9 mouse cellular contexts compared by ENCODE assay signal in the genomic region with DNA sequence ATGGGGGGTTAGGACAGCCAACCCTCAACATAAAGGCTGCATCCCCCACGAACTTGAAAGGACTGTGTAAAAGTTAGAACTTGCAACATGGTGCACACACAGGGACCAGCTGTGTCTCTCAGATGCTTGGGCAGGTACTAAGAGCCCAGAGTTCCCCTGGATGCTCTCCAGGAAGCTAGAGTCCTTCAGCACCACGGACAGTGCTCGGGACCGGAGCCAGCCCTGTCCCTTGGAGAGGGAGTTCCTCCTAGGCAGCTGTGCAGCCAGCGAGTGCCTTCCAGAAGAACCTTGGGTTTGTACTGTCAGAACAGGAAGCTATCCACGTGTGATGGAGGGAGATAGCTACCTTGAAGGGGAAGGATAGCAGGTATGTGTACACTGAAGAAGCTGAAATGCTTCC.
A peak's percentile ranks its signal among the peaks of the same experiment; 100 is the strongest.
DNase-seq lines count a peak whose midpoint lies in the region; ATAC-seq and TF ChIP-seq lines count a peak whose summit lies in the region.
"Had no signal": no experiment of that assay in that cellular context is flagged by ENCODE, and none has a peak within 500 bp of the region (broad histone marks: within the 10 kb centered on the region; RNA-seq: fewer than 3 reads in every experiment).

No protein-coding gene starts in this region.

- no peaks in the 10 kb centered on the region for H3K36me3 ChIP-seq in G1E (replicated peaks)
- H3K36me3 ChIP-seq: embryonic facial prominence, embryonic 13.5 days had no signal

- H3K4me1 ChIP-seq in G1E (ENCODE audit: insufficient read depth, low read depth, low read length) = no peaks in the 10 kb centered on the region
- H3K4me1 ChIP-seq: embryonic facial prominence, embryonic 13.5 days; megakaryocyte, embryonic 14.5 days had no signal

- no peak for TF ChIP-seq CTCF in G1E (IDR thresholded peaks at IDR 0.05; ENCODE audit: low read depth, low read length)

- H3K27me3 ChIP-seq in G1E (ENCODE audit: insufficient read depth, low read length) = no peaks in the 10 kb centered on the region
- H3K27me3 ChIP-seq: embryonic facial prominence, embryonic 13.5 days had no signal

- H3K4me3 ChIP-seq in G1E (ENCODE audit: low read depth, low read length) = no peak overlapping the region
- H3K4me3 ChIP-seq: embryonic facial prominence, embryonic 13.5 days; megakaryocyte, embryonic 14.5 days had no signal

- peaks cover 95% of the 10 kb centered on the region for H3K9me3 ChIP-seq in G1E (replicated peaks)
- H3K9me3 ChIP-seq: embryonic facial prominence, embryonic 13.5 days; megakaryocyte, embryonic 14.5 days had no signal

- DNase-seq in G1E (ENCODE audit: low spot score) (no peak), adipocyte (ENCODE audit: low spot score) (peak; percentile 76)
- peak; percentile 10 to 52 for DNase-seq in heart, adult 9 months (ENCODE audit: low spot score in 2 of 2)
- DNase-seq in kidney, postnatal 4 days = peak; percentile 89 to 90
- peak; percentile 68 for DNase-seq in ovary, postnatal 14 days (ENCODE audit: low spot score)
- DNase-seq in right cerebral cortex, postnatal 36 days (ENCODE audit: low spot score in 2 of 2) = no peak
- DNase-seq in frontal cortex, postnatal 10 days (ENCODE audit: low spot score in 2 of 2) = no peak

- ATAC-seq in G1E (ENCODE audit: extremely low read depth, insufficient number of reproducible peaks, low FRiP score, poor library complexity, severe bottlenecking) = 0 out of 2 replicates have a peak, but pooled peaks have one; percentile 5

Comparison
In these comparisons a context has a peak if more than half of its experiments do, and no peak if none do; other contexts are left out.
1. DNase-seq: peak in adipocyte (single experiment), heart, adult 9 months (2 of 2), kidney, postnatal 4 days (2 of 2) and ovary, postnatal 14 days (single experiment); none in G1E (single experiment), right cerebral cortex, postnatal 36 days (0 of 2) and frontal cortex, postnatal 10 days (0 of 2).